Mouse (Mus musculus): Measurements from ENCODE around the gene P4hb. TPM values are rescaled to one million over a fixed set of nuclear protein-coding genes. Genes with fewer than 3 reads are reported as not detected.
"Not testable (repeated sequence)": the region's sequence is repeated elsewhere in the genome, so short reads cannot be mapped to it uniquely, and the experiment has no call there.

P4hb gene
- polyA plus RNA-seq, 1 experiment from 2014 or later = 248 TPM

DNA sequence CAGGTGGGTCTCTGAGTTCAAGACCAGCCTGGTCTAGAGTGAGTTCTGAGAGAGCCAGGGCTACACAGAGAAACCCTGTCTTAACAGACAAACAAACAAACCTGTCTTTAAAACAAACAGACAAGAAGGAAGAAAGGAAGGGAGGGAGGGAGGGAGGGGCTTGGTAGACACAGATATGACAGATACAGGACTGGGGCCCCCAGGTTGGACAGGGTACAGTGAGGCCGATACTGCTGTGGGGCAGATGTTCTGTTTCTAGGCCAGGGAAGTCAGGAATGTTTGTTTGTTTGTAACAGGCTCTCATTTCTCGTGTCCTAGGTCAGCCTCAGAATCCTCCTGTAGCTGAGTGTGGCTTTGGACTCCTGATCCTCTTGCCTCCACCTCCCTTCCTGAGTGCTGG lies 30.5 kb upstream of the P4hb start:
- Histone ChIP-seq H3K9me3 (ENCODE audit: control insufficient read depth, low read length) (no peaks in the 10 kb centered on the region), H3K36me3 (ENCODE audit: control insufficient read depth, insufficient read depth, low read length) (peaks cover 36% of the 10 kb centered on the region), H3K9ac (replicated peaks; ENCODE audit: low read depth, low read length) (no peak overlapping the region), H3K27ac (ENCODE audit: low read depth, low read length) (no peak overlapping the region), H3K4me2 (ENCODE audit: low read depth, low read length) (no peak overlapping the region), H3K4me3 (ENCODE audit: low read depth, low read length) (no peak overlapping the region), H3K4me1 (ENCODE audit: control insufficient read depth, insufficient read depth, low read length) (peaks cover 12% of the 10 kb centered on the region), H3K27me3 (ENCODE audit: control insufficient read depth, insufficient read depth, low read length) (no peaks in the 10 kb centered on the region)
- no peak for ATAC-seq (ENCODE audit: low read depth)
- 75% methylated on average over 2 of the region's 2 CpGs for WGBS

GRCm38 (mm10) chr11:120600716-120601115 lies 27.7 kb upstream of the P4hb start:
- Histone ChIP-seq H3K9ac (replicated peaks; ENCODE audit: low read depth, low read length) (no peak overlapping the region), H3K36me3 (ENCODE audit: control insufficient read depth, insufficient read depth, low read length) (peaks cover 44% of the 10 kb centered on the region), H3K4me3 (ENCODE audit: low read depth, low read length) (no peak overlapping the region), H3K9me3 (ENCODE audit: control insufficient read depth, low read length) (no peaks in the 10 kb centered on the region), H3K4me1 (ENCODE audit: control insufficient read depth, insufficient read depth, low read length) (peaks cover 13% of the 10 kb centered on the region), H3K27ac (ENCODE audit: low read depth, low read length) (no peak overlapping the region), H3K27me3 (ENCODE audit: control insufficient read depth, insufficient read depth, low read length) (no peaks in the 10 kb centered on the region), H3K4me2 (ENCODE audit: low read depth, low read length) (no peak overlapping the region)
- no peak for ATAC-seq (ENCODE audit: low read depth)
- WGBS = 93% methylated on average over 3 of the region's 3 CpGs

- H3K9ac ChIP-seq (replicated peaks; ENCODE audit: low read depth, low read length) = peak overlapping the region; percentile 99
- no peaks in the 10 kb centered on the region for H3K27me3 ChIP-seq (ENCODE audit: control insufficient read depth, insufficient read depth, low read length)
- no peaks in the 10 kb centered on the region for H3K9me3 ChIP-seq (ENCODE audit: control insufficient read depth, low read length)
- peak overlapping the region; percentile 87 for H3K27ac ChIP-seq (ENCODE audit: low read depth, low read length)
- 49% methylated on average over 17 of the region's 17 CpGs for WGBS
- H3K4me1 ChIP-seq (ENCODE audit: control insufficient read depth, insufficient read depth, low read length) = peaks cover 13% of the 10 kb centered on the region
- peak overlapping the region; percentile 97 for H3K4me2 ChIP-seq (ENCODE audit: low read depth, low read length)
- peak overlapping the region; percentile 95 for H3K4me3 ChIP-seq (ENCODE audit: low read depth, low read length)
- ATAC-seq (ENCODE audit: low read depth) = no peak; the same call in 1 of the 2 replicates
- peaks cover 43% of the 10 kb centered on the region for H3K36me3 ChIP-seq (ENCODE audit: control insufficient read depth, insufficient read depth, low read length)
Observed at GRCm38 (mm10) chr11:120598990-120599549, 26.0 kb upstream of the P4hb start.

DNA sequence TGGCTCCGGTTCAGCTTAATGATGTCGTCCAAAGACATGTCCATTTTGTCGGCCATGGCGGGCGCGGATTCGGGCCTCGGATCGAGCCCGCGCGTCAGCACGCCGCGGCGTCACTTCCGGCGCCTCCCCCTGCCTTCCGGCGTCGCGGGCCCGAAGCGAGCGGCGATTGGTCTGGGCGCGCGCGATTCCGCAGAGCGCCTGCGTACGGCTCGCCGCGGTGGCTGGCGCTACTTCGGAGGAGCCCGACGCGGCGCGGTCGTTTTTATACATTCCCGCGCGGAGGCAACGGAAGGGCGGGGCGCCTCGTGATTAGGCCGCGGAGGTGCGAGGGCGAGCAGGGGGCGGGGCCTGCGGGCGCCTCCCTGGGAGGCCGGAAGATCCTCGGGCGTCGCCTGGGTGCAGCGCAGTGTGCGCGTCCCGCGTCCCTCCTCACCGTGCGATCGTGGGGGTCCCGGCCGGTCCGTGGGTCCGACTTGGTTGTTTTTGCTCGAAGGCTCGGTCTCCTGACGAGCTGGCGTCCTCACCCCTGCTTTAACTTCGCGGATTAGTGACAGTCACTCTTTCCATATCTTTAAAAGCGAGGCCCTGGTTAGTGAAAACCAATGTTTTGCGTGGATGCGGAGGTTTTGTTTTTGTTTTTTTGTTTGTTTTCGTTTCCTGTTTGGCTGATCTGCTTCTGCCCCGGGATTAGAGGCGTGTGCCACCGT lies 25.4 kb upstream of the P4hb start, which contains the start of the genes Alyref and Anapc11:
Gene Alyref (minus strand): TSS at position 83 of the 707 bp plus-strand sequence.
Gene Anapc11 (plus strand): TSS at position 139 of the 707 bp plus-strand sequence.
- Histone ChIP-seq H3K27ac (ENCODE audit: low read depth, low read length) (peak within 1 kb of the TSS; percentile 87), H3K9me3 (ENCODE audit: control insufficient read depth, low read length) (no peaks in the 10 kb centered on the region), H3K36me3 (ENCODE audit: control insufficient read depth, insufficient read depth, low read length) (peaks cover 47% of the 10 kb centered on the region), H3K4me2 (ENCODE audit: low read depth, low read length) (peak within 1 kb of the TSS; percentile 97), H3K27me3 (ENCODE audit: control insufficient read depth, insufficient read depth, low read length) (no peaks in the 10 kb centered on the region), H3K4me1 (ENCODE audit: control insufficient read depth, insufficient read depth, low read length) (peaks cover 13% of the 10 kb centered on the region), H3K9ac (replicated peaks; ENCODE audit: low read depth, low read length) (peak within 1 kb of the TSS; percentile 99), H3K4me3 (ENCODE audit: low read depth, low read length) (peak within 1 kb of the TSS; percentile 95)
- peak; percentile 98 for ATAC-seq (ENCODE audit: low read depth)
- under 1% methylated on average over 87 of the region's 88 CpGs for WGBS

DNA sequence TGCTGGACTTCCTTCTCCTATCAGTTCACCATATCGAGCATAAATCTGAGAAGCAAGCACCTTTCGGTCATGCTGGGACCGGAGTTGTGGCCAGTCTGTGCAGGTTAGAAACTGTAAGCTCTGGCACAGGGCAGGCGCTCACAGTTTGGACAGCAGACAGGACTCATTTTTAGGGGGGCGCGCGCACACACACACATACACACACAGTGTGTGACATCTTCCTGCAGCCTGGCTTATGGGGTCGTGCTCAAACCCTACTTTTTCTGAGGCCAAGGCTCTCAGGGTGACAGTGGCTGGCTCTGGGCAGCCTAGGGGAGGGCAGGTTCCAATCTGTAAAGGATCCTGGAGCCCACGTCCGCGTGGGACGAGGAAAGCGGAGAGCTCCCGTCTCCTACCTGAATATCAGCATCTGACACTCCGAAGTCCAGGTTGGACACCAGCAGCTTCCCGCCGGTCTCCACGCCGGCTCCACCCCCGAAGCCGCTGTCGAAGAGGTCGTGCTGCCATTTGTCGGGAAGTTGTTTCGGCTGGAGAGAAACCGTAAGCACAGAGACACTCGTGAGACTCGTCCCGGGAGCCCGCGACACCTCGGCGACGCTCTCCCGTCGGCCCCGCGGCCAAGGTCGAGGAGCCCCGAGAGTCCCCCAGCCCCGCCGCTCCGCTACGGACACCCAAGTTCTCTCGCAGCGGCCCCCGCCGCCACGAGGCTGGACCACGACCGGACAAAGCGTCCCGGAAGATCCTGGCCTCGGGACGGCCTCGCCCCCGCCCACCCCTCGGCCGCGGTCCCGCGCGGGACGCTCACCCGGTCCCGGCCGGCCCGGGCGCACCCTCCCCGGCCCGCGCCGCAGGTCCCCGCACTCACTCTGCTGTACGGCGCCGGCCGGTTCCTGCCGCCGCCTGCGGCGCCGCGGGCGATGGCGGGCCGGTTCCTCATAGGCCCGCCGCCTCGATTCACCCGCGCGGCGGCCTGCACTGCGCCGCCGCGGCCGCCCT lies 24.5 kb upstream of the P4hb start:
- Histone ChIP-seq H3K9ac (replicated peaks; ENCODE audit: low read depth, low read length) (peak overlapping the region; percentile 99), H3K36me3 (ENCODE audit: control insufficient read depth, insufficient read depth, low read length) (peaks cover 45% of the 10 kb centered on the region), H3K4me2 (ENCODE audit: low read depth, low read length) (peak overlapping the region; percentile 97), H3K27ac (ENCODE audit: low read depth, low read length) (peak overlapping the region; percentile 87), H3K4me3 (ENCODE audit: low read depth, low read length) (peak overlapping the region; percentile 95), H3K9me3 (ENCODE audit: control insufficient read depth, low read length) (no peaks in the 10 kb centered on the region), H3K4me1 (ENCODE audit: control insufficient read depth, insufficient read depth, low read length) (peaks cover 13% of the 10 kb centered on the region), H3K27me3 (ENCODE audit: control insufficient read depth, insufficient read depth, low read length) (no peaks in the 10 kb centered on the region)
- peak; percentile 57 for ATAC-seq (ENCODE audit: low read depth)
- 6% methylated on average over 69 of the region's 99 CpGs for WGBS

- 95% methylated on average over 6 of the region's 6 CpGs for WGBS
Observed at GRCm38 (mm10) chr11:120588531-120588930, 15.5 kb upstream of the P4hb start.

DNA sequence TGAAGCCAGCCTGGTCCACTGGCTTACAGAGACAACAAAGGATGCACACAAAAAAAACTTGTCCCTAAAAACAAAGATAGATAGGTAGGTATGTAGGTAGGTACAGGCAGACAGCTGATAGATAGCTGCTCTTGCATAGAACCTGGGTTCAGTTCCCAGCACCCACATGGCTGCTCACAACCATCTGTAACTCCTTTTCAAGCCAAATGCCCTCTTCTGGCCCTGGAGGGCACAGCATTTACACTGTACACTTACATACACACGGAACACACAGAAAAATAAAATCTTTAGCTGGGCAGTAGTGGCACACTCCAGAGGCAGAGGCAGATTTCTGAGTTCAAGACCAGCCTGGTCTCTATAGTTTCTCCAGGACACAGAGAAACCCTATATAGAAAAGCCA lies 10.9 kb upstream of the P4hb start:
- no peaks in the 10 kb centered on the region for H3K27me3 ChIP-seq (ENCODE audit: control insufficient read depth, insufficient read depth, low read length)
- H3K27ac ChIP-seq (ENCODE audit: low read depth, low read length) = no peak overlapping the region
- no peak overlapping the region for H3K4me3 ChIP-seq (ENCODE audit: low read depth, low read length)
- H3K9ac ChIP-seq (replicated peaks; ENCODE audit: low read depth, low read length) = no peak overlapping the region
- peaks cover 40% of the 10 kb centered on the region for H3K36me3 ChIP-seq (ENCODE audit: control insufficient read depth, insufficient read depth, low read length)
- 95% methylated on average over 1 of the region's 1 CpGs for WGBS
- H3K4me1 ChIP-seq (ENCODE audit: control insufficient read depth, insufficient read depth, low read length) = peaks cover 20% of the 10 kb centered on the region
- H3K4me2 ChIP-seq (ENCODE audit: low read depth, low read length) = no peak overlapping the region
- H3K9me3 ChIP-seq (ENCODE audit: control insufficient read depth, low read length) = no peaks in the 10 kb centered on the region
- ATAC-seq (ENCODE audit: low read depth) = no peak

More at GRCm38 (mm10) chr11:120588531-120588930, 15.5 kb upstream of the P4hb start:
- ATAC-seq (ENCODE audit: low read depth) = no peak
- H3K4me2 ChIP-seq (ENCODE audit: low read depth, low read length) = no peak overlapping the region
- H3K4me1 ChIP-seq (ENCODE audit: control insufficient read depth, insufficient read depth, low read length) = no peaks in the 10 kb centered on the region
- H3K9ac ChIP-seq (replicated peaks; ENCODE audit: low read depth, low read length) = no peak overlapping the region
- no peaks in the 10 kb centered on the region for H3K9me3 ChIP-seq (ENCODE audit: control insufficient read depth, low read length)
- no peak overlapping the region for H3K27ac ChIP-seq (ENCODE audit: low read depth, low read length)
- H3K4me3 ChIP-seq (ENCODE audit: low read depth, low read length) = no peak overlapping the region
- no peaks in the 10 kb centered on the region for H3K27me3 ChIP-seq (ENCODE audit: control insufficient read depth, insufficient read depth, low read length)
- H3K36me3 ChIP-seq (ENCODE audit: control insufficient read depth, insufficient read depth, low read length) = peaks cover 60% of the 10 kb centered on the region

GRCm38 (mm10) chr11:120582982-120583293 lies 9.9 kb upstream of the P4hb start:
- not testable (repeated sequence) for H3K9me3 ChIP-seq (ENCODE audit: control insufficient read depth, low read length); H3K27ac ChIP-seq (ENCODE audit: low read depth, low read length); H3K27me3 ChIP-seq (ENCODE audit: control insufficient read depth, insufficient read depth, low read length); H3K4me2 ChIP-seq (ENCODE audit: low read depth, low read length); ATAC-seq (ENCODE audit: low read depth); H3K9ac ChIP-seq (replicated peaks; ENCODE audit: low read depth, low read length); H3K4me3 ChIP-seq (ENCODE audit: low read depth, low read length)
- Histone ChIP-seq H3K36me3 (ENCODE audit: control insufficient read depth, insufficient read depth, low read length) (peaks cover 43% of the 10 kb centered on the region), H3K4me1 (ENCODE audit: control insufficient read depth, insufficient read depth, low read length) (peaks cover 20% of the 10 kb centered on the region)
- 94% methylated on average over 2 of the region's 2 CpGs for WGBS

Data from neural tube, embryonic 14.5 days (tissue).